Mouse (Mus musculus): ENCODE measurements around the gene Myl6. TPM values are rescaled to one million over a fixed set of nuclear protein-coding genes. Genes with fewer than 3 reads are reported as not detected.

Myl6 gene
- polyA plus RNA-seq, 1 experiment from 2014 or later, result 1,676 TPM

- Histone ChIP-seq H3K27ac (peak overlapping the region; percentile 87), H3K4me3 (replicated peaks) (peak overlapping the region; percentile 74), H3K4me1 (replicated peaks) (peaks cover 9% of the 10 kb centered on the region), H3K4me2 (replicated peaks) (peak overlapping the region; percentile 95), H3K27me3 (replicated peaks) (no peaks in the 10 kb centered on the region), H3K36me3 (0 out of 2 replicates have a peak, but pooled peaks cover 9% of the 10 kb centered on the region), H3K9me3 (no peaks in the 10 kb centered on the region), H3K9ac (peak overlapping the region; percentile 82)
- 25% methylated on average over 11 of the region's 11 CpGs for WGBS
- no peak for ATAC-seq
These were observed 30.3 kb upstream of the Myl6 start for GRCm38 (mm10) chr10:128524111-128524731.

- WGBS, result 80% methylated on average over 6 of the region's 6 CpGs
- Histone ChIP-seq H3K4me1 (replicated peaks) (peaks cover 9% of the 10 kb centered on the region), H3K4me2 (replicated peaks) (no peak overlapping the region), H3K9ac (no peak overlapping the region), H3K9me3 (no peaks in the 10 kb centered on the region), H3K27me3 (replicated peaks) (no peaks in the 10 kb centered on the region), H3K27ac (no peak overlapping the region), H3K4me3 (replicated peaks) (no peak overlapping the region), H3K36me3 (peaks cover 18% of the 10 kb centered on the region; the same call in 1 of the 2 replicates)
- no peak for ATAC-seq
These were observed 28.4 kb upstream of the Myl6 start for GRCm38 (mm10) chr10:128522351-128522750.

- Histone ChIP-seq H3K27ac (no peak overlapping the region), H3K9me3 (no peaks in the 10 kb centered on the region), H3K4me1 (replicated peaks) (peaks cover 9% of the 10 kb centered on the region), H3K4me3 (replicated peaks) (no peak overlapping the region), H3K9ac (no peak overlapping the region), H3K36me3 (peaks cover 23% of the 10 kb centered on the region; the same call in 1 of the 2 replicates), H3K4me2 (replicated peaks) (no peak overlapping the region), H3K27me3 (replicated peaks) (no peaks in the 10 kb centered on the region)
- ATAC-seq, result no peak
- 92% methylated on average over 16 of the region's 16 CpGs for WGBS
These were observed 26.6 kb upstream of the Myl6 start for GRCm38 (mm10) chr10:128520591-128520990.

- Histone ChIP-seq H3K4me1 (replicated peaks) (no peaks in the 10 kb centered on the region), H3K27me3 (replicated peaks) (no peaks in the 10 kb centered on the region), H3K27ac (no peak overlapping the region), H3K4me3 (replicated peaks) (no peak overlapping the region), H3K36me3 (peaks cover 30% of the 10 kb centered on the region; the same call in 1 of the 2 replicates), H3K9me3 (no peaks in the 10 kb centered on the region), H3K4me2 (replicated peaks) (no peak overlapping the region), H3K9ac (no peak overlapping the region)
- 76% methylated on average over 7 of the region's 7 CpGs for WGBS
- no peak for ATAC-seq
These were observed 24.9 kb upstream of the Myl6 start for GRCm38 (mm10) chr10:128518833-128519232.

GRCm38 (mm10) chr10:128516677-128517076 is 22.7 kb upstream of the Myl6 start:
- Histone ChIP-seq H3K9ac (no peak overlapping the region), H3K27me3 (replicated peaks) (no peaks in the 10 kb centered on the region), H3K4me2 (replicated peaks) (no peak overlapping the region), H3K4me1 (replicated peaks) (no peaks in the 10 kb centered on the region), H3K27ac (no peak overlapping the region), H3K36me3 (peaks cover 34% of the 10 kb centered on the region; the same call in 1 of the 2 replicates), H3K4me3 (replicated peaks) (no peak overlapping the region), H3K9me3 (no peaks in the 10 kb centered on the region)
- 42% methylated on average over 6 of the region's 6 CpGs for WGBS
- no peak for ATAC-seq

- 0 out of 2 replicates have a peak overlapping the region, but pooled peaks have one; percentile 2 for H3K4me3 ChIP-seq (replicated peaks)
- ATAC-seq, result peak; percentile 61
- H3K36me3 ChIP-seq, result peaks cover 34% of the 10 kb centered on the region; the same call in 1 of the 2 replicates
These were observed 22.1 kb upstream of the Myl6 start for GRCm38 (mm10) chr10:128516029-128516428.

GRCm38 (mm10) chr10:128515044-128515443 is 21.1 kb upstream of the Myl6 start:
- Histone ChIP-seq H3K36me3 (peaks cover 28% of the 10 kb centered on the region; the same call in 1 of the 2 replicates), H3K4me1 (replicated peaks) (no peaks in the 10 kb centered on the region), H3K4me3 (replicated peaks) (no peak overlapping the region), H3K27me3 (replicated peaks) (no peaks in the 10 kb centered on the region), H3K27ac (no peak overlapping the region), H3K9ac (no peak overlapping the region), H3K9me3 (no peaks in the 10 kb centered on the region), H3K4me2 (replicated peaks) (no peak overlapping the region)
- peak; percentile 38; the same call in 1 of the 2 replicates for ATAC-seq
- WGBS, result 81% methylated on average over 4 of the region's 4 CpGs

More at GRCm38 (mm10) chr10:128516029-128516428, 22.1 kb upstream of the Myl6 start:
- 43% methylated on average over 20 of the region's 20 CpGs for WGBS
- Histone ChIP-seq H3K9me3 (no peaks in the 10 kb centered on the region), H3K4me2 (replicated peaks) (peak overlapping the region; percentile 42), H3K27me3 (replicated peaks) (no peaks in the 10 kb centered on the region), H3K4me1 (replicated peaks) (no peaks in the 10 kb centered on the region), H3K9ac (no peak overlapping the region), H3K27ac (no peak overlapping the region)

- Histone ChIP-seq H3K4me1 (replicated peaks) (no peaks in the 10 kb centered on the region), H3K4me3 (replicated peaks) (no peak overlapping the region), H3K9ac (no peak overlapping the region), H3K9me3 (no peaks in the 10 kb centered on the region), H3K4me2 (replicated peaks) (no peak overlapping the region), H3K36me3 (0 out of 2 replicates have a peak, but pooled peaks cover 14% of the 10 kb centered on the region), H3K27me3 (replicated peaks) (no peaks in the 10 kb centered on the region), H3K27ac (no peak overlapping the region)
- WGBS, result 90% methylated on average over 12 of the region's 12 CpGs
- no peak for ATAC-seq
These were observed 17.8 kb upstream of the Myl6 start for GRCm38 (mm10) chr10:128511761-128512160.

GRCm38 (mm10) chr10:128511189-128511588 is 17.2 kb upstream of the Myl6 start:
- Histone ChIP-seq H3K36me3 (0 out of 2 replicates have a peak, but pooled peaks cover 14% of the 10 kb centered on the region), H3K4me3 (replicated peaks) (no peak overlapping the region), H3K9me3 (no peaks in the 10 kb centered on the region), H3K9ac (no peak overlapping the region), H3K4me2 (replicated peaks) (no peak overlapping the region), H3K27me3 (replicated peaks) (no peaks in the 10 kb centered on the region), H3K27ac (no peak overlapping the region), H3K4me1 (replicated peaks) (no peaks in the 10 kb centered on the region)
- no peak for ATAC-seq
- WGBS, result 89% methylated on average over 9 of the region's 9 CpGs

GRCm38 (mm10) chr10:128510301-128510700 is 16.4 kb upstream of the Myl6 start:
- no peak for ATAC-seq
- Histone ChIP-seq H3K9ac (no peak overlapping the region), H3K27ac (no peak overlapping the region), H3K4me3 (replicated peaks) (no peak overlapping the region), H3K4me1 (replicated peaks) (no peaks in the 10 kb centered on the region), H3K4me2 (replicated peaks) (no peak overlapping the region), H3K36me3 (0 out of 2 replicates have a peak, but pooled peaks cover 11% of the 10 kb centered on the region), H3K27me3 (replicated peaks) (no peaks in the 10 kb centered on the region), H3K9me3 (no peaks in the 10 kb centered on the region)
- WGBS, result 85% methylated on average over 11 of the region's 11 CpGs

GRCm38 (mm10) chr10:128509831-128510230 is 15.9 kb upstream of the Myl6 start:
- Histone ChIP-seq H3K27ac (no peak overlapping the region), H3K9ac (no peak overlapping the region), H3K4me1 (replicated peaks) (0 out of 2 replicates have a peak, but pooled peaks cover 2% of the 10 kb centered on the region), H3K4me2 (replicated peaks) (no peak overlapping the region), H3K9me3 (no peaks in the 10 kb centered on the region), H3K36me3 (0 out of 2 replicates have a peak, but pooled peaks cover 8% of the 10 kb centered on the region), H3K4me3 (replicated peaks) (no peak overlapping the region), H3K27me3 (replicated peaks) (no peaks in the 10 kb centered on the region)
- WGBS, result 66% methylated on average over 4 of the region's 4 CpGs
- no peak for ATAC-seq

- Histone ChIP-seq H3K27ac (no peak overlapping the region), H3K9me3 (no peaks in the 10 kb centered on the region), H3K4me1 (replicated peaks) (0 out of 2 replicates have a peak, but pooled peaks cover 4% of the 10 kb centered on the region), H3K27me3 (replicated peaks) (no peaks in the 10 kb centered on the region), H3K4me2 (replicated peaks) (no peak overlapping the region), H3K9ac (no peak overlapping the region), H3K4me3 (replicated peaks) (no peak overlapping the region), H3K36me3 (0 out of 2 replicates have a peak, but pooled peaks cover 7% of the 10 kb centered on the region)
- WGBS, result 91% methylated on average over 9 of the region's 9 CpGs
- no peak for ATAC-seq
These were observed 15.3 kb upstream of the Myl6 start for GRCm38 (mm10) chr10:128509203-128509602.

Measured in intestine, embryonic 15.5 days (tissue).